Mouse (Mus musculus) liver, embryonic 11.5 days (tissue): Measurements from ENCODE around the gene Ubtd2. TPM values are rescaled to one million over a fixed set of nuclear protein-coding genes. Genes with fewer than 3 reads are reported as not detected.

Experiments
- ATAC-seq: fragments of 200-750 bp; cut with Nextera tagmentation; replicated peaks from 2 replicates; pipeline ENCODE4 v1.8.0; 2017; ENCODE audit warnings: moderate number of reproducible peaks, mild to moderate bottlenecking, moderate TSS enrichment, moderate library complexity; ENCODE audit not compliant: low FRiP score
- DNase-seq: peaks from one replicate; pipeline ENCODE4 v3.0.0-alpha.2; 2017; ENCODE audit warnings: low spot score
- H3K27ac ChIP-seq: fragments of 300-500 bp; sonication (generic); 2 replicates; pipeline ENCODE4 v1.5.1; 2014; ENCODE audit warnings: mild to moderate bottlenecking, low read depth, low read length, control low read depth
- H3K27me3 ChIP-seq: fragments of 300-500 bp; sonication (generic); replicated peaks from 2 replicates; pipeline ENCODE4 v1.6.1; 2014; ENCODE audit warnings: low read length, mixed read lengths; ENCODE audit not compliant: control insufficient read depth, insufficient read depth
- H3K36me3 ChIP-seq: fragments of 300-500 bp; sonication (generic); 2 replicates; pipeline ENCODE4 v1.6.1; 2014; ENCODE audit warnings: mild to moderate bottlenecking, low read length, moderate library complexity, mixed read lengths; ENCODE audit not compliant: control insufficient read depth, insufficient read depth
- H3K4me1 ChIP-seq: fragments of 300-500 bp; sonication (generic); replicated peaks from 2 replicates; pipeline ENCODE4 v1.6.1; 2014; ENCODE audit warnings: low read length, mixed read lengths; ENCODE audit not compliant: control insufficient read depth, insufficient read depth
- H3K4me2 ChIP-seq: fragments of 300-500 bp; sonication (generic); 2 replicates; pipeline ENCODE4 v1.6.1; 2014; ENCODE audit warnings: mild to moderate bottlenecking, control low read depth, moderate library complexity
- H3K4me3 ChIP-seq: fragments of 300-500 bp; sonication (generic); 2 replicates; pipeline ENCODE4 v1.5.1; 2014; ENCODE audit warnings: low read depth, low read length, control low read depth
- H3K9ac ChIP-seq: fragments of 300-500 bp; sonication (generic); 2 replicates; pipeline ENCODE4 v1.6.1; 2014; ENCODE audit warnings: low read depth, low read length, control low read depth
- H3K9me3 ChIP-seq: fragments of 300-500 bp; sonication (generic); 2 replicates; pipeline ENCODE4 v1.6.1; 2016; ENCODE audit warnings: low read length, inconsistent platforms, mixed read lengths; ENCODE audit not compliant: control insufficient read depth
- WGBS: fragments of 180-500 bp; shearing (Covaris S2); extraction: QIAGEN DNeasy Blood & Tissue Kit; methylation state at CpG from one replicate; pipeline ENCODE4 v1.1.7; 2014; 5-methylcytosine and 5-hydroxymethylcytosine counted together
- polyA plus RNA-seq: library from polyadenylated mRNA; unstranded; fragments of >200 nt; fragmentation: Nextera tagmentation; extraction: Ambion mirVana; gene quantifications from 2 replicates; pipeline ENCODE4 v1.2.1, GENCODE M21; 2014

The Ubtd2 gene
- polyA plus RNA-seq, 1 experiment from 2014 or later: 23.2 TPM

DNA sequence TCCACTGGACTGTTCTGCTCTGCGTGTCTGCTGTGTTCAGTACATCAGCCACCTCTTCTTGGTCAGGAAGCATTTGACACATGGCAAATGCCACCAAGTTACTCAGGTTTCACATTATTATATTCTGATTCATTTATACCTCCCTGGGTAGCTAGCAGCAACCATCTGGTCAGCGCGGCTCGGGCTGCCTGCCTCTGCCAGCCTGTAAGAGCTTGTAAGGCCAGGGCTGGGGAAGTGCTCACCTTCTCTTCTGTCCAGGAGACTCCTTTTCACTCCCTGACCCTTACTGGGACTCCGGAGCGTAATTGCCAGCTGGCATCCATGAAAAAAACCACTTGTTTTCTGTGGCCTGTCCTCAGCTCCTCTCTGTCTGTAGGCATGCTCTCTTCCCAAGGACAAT lies 94.1 kb downstream of the Ubtd2 start:
- Histone ChIP-seq H3K36me3 (peaks cover 2% of the 10 kb centered on the region; the same call in 1 of the 2 replicates), H3K4me3 (no peak overlapping the region), H3K4me2 (no peak overlapping the region), H3K27me3 (no peaks in the 10 kb centered on the region), H3K9me3 (no peaks in the 10 kb centered on the region), H3K9ac (no peak overlapping the region), H3K4me1 (peaks cover 30% of the 10 kb centered on the region), H3K27ac (no peak overlapping the region)
- ATAC-seq: no peak
- WGBS: 90% methylated on average over 6 of the region's 6 CpGs
- no peak for DNase-seq

DNA sequence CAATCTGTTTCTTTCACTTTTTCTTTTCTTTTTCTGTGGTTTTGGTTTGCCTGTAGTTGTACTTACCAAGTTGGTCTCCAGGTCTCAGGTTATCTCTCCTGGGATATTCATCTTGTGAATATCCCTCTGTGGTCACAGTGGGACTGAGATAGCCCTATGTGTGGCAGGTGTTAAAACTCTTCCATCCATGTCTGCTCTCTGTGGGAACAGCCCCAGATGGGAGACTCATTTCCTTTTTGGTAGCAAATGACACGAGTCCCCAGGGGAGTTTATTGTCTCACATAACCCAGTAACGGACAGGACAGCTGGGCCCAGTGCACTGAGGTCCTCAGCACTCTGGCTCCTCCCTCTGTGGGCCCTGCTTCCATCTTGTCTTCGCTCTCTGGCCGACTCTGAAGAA lies 94.9 kb downstream of the Ubtd2 start:
- no peak overlapping the region for H3K4me3 ChIP-seq
- ATAC-seq (no peak), DNase-seq (no peak)
- H3K27me3 ChIP-seq: no peaks in the 10 kb centered on the region
- H3K4me2 ChIP-seq: no peak overlapping the region
- H3K9ac ChIP-seq: no peak overlapping the region
- no peaks in the 10 kb centered on the region for H3K9me3 ChIP-seq
- H3K36me3 ChIP-seq: no peaks in the 10 kb centered on the region
- H3K27ac ChIP-seq: no peak overlapping the region
- H3K4me1 ChIP-seq: peaks cover 36% of the 10 kb centered on the region
- WGBS: 66% methylated on average over 4 of the region's 4 CpGs

DNA sequence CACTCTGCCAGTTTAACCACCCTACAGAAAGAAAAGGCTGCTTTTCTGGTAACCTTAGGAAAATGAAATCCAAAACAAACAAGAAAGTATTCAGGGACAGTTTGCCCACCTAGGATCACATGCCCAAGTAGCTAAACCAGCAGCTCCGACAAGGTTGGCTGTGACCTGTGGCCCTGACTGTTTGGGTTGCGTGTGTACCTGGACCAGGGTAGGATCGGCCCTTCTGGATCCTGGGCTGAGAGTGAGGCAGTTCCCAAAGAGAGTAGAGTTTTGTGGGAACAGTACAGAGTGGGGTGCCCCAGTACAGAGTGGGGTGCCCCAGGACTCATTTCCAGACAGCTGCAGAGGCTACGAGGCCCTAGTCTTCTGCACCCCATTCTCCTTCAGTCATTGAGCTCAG lies 95.9 kb downstream of the Ubtd2 start:
- no peak overlapping the region for H3K4me2 ChIP-seq
- H3K4me1 ChIP-seq: peaks cover 39% of the 10 kb centered on the region
- 84% methylated on average over 4 of the region's 4 CpGs for WGBS
- ATAC-seq (no peak), DNase-seq (no peak)
- no peak overlapping the region for H3K4me3 ChIP-seq
- H3K9me3 ChIP-seq: no peaks in the 10 kb centered on the region
- H3K27me3 ChIP-seq: no peaks in the 10 kb centered on the region
- no peak overlapping the region for H3K27ac ChIP-seq
- H3K9ac ChIP-seq: no peak overlapping the region
- no peaks in the 10 kb centered on the region for H3K36me3 ChIP-seq

DNA sequence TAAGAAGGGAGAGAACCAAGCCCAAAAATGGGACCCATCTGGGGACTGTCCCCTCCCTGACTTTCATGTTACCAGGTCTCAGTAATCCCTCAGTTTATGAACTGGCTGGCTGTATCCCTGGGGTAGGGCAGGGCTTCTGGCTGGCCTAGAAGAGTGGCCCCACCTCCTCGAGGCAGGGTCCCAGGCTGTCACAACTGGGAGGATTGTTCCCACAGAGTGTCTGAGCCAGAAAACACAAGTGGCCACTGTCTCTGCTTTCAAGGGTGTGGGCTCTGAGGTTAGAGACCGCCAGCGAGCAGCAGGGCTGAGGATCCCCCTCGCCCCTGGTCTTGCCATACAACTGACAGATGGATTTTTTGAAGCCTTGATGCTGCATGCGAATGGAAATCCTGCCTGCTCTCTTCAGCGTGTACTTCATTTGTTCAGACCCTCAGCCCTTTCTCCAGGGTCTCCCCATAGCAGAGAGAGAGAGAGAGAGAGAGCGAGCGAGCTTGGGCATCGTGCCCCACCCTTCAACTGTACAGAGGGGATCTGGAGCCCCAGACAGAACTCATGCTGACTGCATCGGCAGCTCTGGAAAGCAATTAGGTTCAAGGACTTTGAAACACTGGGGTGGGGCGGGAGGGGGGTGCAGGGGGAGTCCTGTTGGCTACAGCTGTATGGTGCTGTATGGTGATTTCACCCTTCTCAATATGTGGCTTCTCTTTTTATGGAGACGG lies 96.6 kb downstream of the Ubtd2 start:
- 69% methylated on average over 12 of the region's 12 CpGs for WGBS
- no peak overlapping the region for H3K9ac ChIP-seq
- no peak overlapping the region for H3K4me2 ChIP-seq
- H3K9me3 ChIP-seq: no peaks in the 10 kb centered on the region
- DNase-seq (no peak), ATAC-seq (no peak)
- H3K4me1 ChIP-seq: peaks cover 39% of the 10 kb centered on the region
- peak overlapping the region; percentile 6; the same call in 1 of the 2 replicates for H3K27ac ChIP-seq
- no peaks in the 10 kb centered on the region for H3K36me3 ChIP-seq
- H3K4me3 ChIP-seq: no peak overlapping the region
- H3K27me3 ChIP-seq: no peaks in the 10 kb centered on the region

DNA sequence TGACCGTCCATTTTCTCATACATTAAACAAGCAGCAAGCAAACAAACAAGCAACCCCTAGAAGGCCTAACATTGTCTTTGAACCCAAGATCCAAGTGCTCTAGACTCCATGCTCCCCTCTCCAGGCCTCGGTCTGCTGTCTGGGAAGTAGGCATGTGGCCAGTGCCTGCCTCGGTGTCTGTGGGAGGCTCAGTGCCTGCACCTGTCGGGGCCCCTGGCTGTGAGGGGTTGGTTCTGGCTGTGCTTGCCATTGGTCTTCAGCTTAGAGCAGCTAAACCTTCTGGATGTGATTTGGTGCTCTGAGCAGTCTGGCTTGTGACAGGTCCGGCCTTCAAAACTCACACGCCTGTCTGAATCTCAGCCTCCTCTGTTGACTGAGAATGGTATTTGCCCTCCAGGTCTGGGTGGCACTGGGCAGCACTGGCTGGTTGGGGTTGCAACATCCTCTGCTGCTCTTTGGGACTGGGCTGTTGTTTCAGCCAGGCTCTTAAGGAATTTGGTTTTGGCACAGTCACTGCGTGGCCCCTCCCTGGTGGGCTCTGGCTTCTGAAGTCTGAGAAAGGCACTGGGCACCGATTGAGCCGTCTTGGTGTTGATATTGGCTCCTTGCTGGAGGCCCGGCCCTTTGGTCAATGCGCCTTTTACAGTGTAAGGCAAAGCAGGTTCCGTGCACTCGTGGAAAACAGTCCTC lies 97.4 kb downstream of the Ubtd2 start:
- H3K4me2 ChIP-seq: no peak overlapping the region
- H3K4me1 ChIP-seq: peaks cover 39% of the 10 kb centered on the region
- no peaks in the 10 kb centered on the region for H3K36me3 ChIP-seq
- H3K27me3 ChIP-seq: no peaks in the 10 kb centered on the region
- WGBS: 64% methylated on average over 13 of the region's 13 CpGs
- H3K9ac ChIP-seq: no peak overlapping the region
- no peak for DNase-seq
- H3K27ac ChIP-seq: peak overlapping the region; percentile 52
- H3K4me3 ChIP-seq: no peak overlapping the region
- no peaks in the 10 kb centered on the region for H3K9me3 ChIP-seq
- 0 out of 2 replicates have a peak, but pooled peaks have one; percentile 9 for ATAC-seq

DNA sequence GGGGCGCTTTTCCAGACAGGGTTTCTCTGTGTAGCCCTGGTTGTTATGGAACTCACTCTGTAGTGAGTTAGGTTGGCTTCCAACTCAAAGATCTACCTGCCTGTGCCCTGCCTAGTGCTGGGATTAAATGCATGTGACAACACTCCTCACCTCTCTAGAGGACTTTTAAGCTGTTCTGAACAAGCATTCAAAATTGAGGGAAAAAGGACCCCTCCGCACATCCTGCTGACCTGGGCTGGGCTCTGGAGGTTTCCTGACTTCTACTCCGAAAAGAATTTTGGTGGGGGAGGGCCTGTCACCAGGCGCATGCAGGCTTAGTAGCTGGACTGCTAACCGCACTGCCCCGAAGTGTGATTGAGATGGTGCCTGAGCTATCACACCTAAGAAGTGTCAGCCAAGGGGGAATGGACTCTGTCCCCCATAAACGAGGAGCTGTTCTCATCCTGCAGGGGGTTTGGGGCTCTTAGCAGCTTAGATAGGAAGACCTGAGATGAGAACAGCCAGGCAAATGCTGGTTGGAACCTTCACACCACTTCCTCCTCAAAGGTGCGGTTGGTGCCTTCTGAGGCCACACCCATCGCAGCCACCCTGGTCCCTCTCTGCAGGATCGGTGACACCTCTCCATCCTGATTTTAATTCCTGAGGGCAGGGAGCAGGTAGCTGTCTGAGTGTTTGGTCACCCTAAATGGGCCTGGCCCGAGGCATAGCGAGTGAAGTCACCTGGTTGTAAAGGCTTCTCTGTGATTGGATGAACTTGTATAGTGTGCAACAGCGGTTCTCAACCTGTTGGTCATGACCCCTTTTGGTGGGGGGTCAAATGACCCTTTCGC lies 98.4 kb downstream of the Ubtd2 start:
- Histone ChIP-seq H3K27me3 (no peaks in the 10 kb centered on the region), H3K27ac (0 out of 2 replicates have a peak overlapping the region, but pooled peaks have one; percentile 52), H3K4me2 (no peak overlapping the region; the same call in 1 of the 2 replicates), H3K4me3 (no peak overlapping the region), H3K4me1 (peaks cover 39% of the 10 kb centered on the region), H3K36me3 (no peaks in the 10 kb centered on the region), H3K9ac (no peak overlapping the region), H3K9me3 (no peaks in the 10 kb centered on the region)
- 36% methylated on average over 14 of the region's 14 CpGs for WGBS
- peak; percentile 14; the same call in 1 of the 2 replicates for ATAC-seq
- no peak for DNase-seq

DNA sequence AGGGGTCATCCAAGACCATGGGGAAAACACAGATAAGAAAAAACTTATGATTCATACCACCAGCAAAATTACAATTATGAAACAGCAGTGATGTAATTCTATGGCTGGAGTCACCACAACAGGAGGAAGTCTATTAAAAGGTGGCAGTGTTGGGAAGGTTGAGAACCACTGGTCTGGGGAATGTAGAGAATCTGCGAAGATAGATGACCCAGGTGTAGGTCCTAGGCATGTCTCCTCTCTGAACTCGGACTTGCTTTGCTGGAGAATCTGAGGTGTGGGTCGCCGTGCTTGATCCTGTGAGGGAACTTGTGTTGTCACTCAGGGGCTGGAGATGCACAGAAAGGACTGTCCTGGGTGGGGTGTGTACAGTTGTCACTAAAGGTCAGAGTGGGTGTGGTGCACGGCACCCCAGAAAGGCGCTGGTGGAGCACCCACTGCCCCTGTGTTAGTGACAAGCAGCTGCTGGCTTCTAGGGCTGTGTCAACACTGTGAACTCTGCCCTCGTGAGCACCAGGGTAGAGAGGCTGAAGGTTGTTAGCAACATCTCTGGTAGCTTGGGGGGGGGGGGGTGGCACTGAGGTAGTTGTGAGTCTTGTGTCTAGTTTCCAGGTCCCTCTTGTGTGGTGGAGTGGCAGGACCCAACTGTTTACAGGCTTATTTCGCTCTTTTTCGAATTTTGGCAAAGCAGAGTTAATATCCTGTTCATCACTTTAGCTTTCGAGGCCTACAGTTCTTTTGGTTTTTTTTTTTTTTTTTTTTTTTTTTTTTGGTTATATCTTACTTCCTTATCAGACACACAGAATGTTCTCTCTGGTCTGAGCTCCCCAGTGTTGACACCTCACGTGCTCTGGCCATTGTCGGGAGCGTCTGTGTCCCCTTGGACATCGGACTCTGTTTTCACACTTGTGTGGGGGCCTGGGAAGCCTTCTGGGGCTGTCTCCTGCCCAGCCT lies 99.2 kb downstream of the Ubtd2 start:
- Histone ChIP-seq H3K4me2 (no peak overlapping the region; the same call in 1 of the 2 replicates), H3K27ac (no peak overlapping the region), H3K4me3 (no peak overlapping the region), H3K4me1 (peaks cover 39% of the 10 kb centered on the region), H3K27me3 (no peaks in the 10 kb centered on the region), H3K36me3 (no peaks in the 10 kb centered on the region), H3K9me3 (no peaks in the 10 kb centered on the region), H3K9ac (0 out of 2 replicates have a peak overlapping the region, but pooled peaks have one; percentile 25)
- ATAC-seq (peak; percentile 52), DNase-seq (no peak)
- WGBS: 57% methylated on average over 14 of the region's 14 CpGs
